Mouse (Mus musculus): Measurements from ENCODE around the gene Olfr944. TPM values are rescaled to one million over a fixed set of nuclear protein-coding genes. Genes with fewer than 3 reads are reported as not detected.

The Olfr944 gene
- total RNA-seq (2021) = not detected
- long read RNA-seq, experiment 1 = 0 reads
- long read RNA-seq, experiment 2 = 0 reads

DNA sequence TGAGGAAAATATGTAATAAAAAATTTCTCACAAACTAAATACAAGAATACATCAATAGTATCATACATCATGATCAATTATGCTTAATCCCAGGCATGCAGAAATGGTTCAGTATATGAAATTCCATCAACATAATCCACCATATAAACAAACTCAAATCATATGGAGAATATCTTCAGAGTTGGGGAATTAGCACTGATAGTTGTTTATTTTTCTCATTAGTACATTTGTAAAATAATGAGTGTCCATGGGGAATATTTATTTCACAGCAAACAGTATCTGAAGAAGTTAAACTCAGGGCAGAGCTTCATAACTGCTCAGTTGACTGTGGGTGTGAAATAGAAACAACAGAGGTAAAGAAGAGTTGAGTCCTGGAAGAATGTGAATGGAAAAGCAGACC, at the start of gene Olfr944:
Olfr944 (plus strand) TSS at position 301 of the 400 bp plus-strand sequence.
- no peak for DNase-seq (ENCODE audit: low spot score in 2 of 2)

DNA sequence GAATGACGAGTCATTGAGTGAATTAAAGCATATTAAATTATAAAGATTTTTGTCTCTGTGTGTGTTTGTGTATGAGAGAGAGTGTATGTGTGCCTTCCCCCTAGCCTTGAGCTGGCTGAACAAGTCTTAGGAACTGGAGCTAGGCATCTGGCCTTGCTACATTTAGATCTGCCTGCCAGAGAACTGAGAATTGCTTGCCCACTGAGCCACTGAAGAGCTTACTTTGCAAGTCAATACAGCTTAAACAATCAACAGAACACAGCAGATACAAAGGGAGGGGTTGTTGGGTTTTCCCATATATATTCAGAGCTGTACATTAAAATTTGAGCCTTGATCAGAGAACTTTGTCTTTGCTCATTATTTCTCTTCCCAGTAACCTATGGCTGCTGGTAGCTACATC, 49.3 kb upstream of the Olfr944 start:
- DNase-seq (ENCODE audit: low spot score in 2 of 2) = no peak

DNA sequence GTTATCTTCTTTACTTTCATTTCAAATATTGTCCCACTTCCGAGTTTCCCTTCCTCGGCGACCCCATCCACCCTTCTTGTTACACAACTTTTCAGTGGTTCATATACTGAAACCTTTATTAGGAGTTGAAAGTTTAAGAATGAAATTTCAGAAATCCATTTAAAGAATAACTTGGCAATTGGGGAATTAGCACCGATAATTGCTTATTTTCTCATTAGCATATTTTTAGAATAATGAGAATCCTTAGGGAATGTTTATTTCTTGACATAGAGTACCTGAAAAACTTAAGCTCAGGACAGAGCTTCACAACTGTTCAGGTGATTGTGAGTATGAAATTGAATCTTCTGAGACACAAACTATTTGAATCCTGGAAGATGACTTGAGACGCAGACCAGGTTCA, 35.7 kb upstream of the Olfr944 start, which contains the start of gene Olfr943:
Olfr943 (plus strand) TSS at position 301 of the 400 bp plus-strand sequence.
- no peak for DNase-seq (ENCODE audit: low spot score in 2 of 2)

DNA sequence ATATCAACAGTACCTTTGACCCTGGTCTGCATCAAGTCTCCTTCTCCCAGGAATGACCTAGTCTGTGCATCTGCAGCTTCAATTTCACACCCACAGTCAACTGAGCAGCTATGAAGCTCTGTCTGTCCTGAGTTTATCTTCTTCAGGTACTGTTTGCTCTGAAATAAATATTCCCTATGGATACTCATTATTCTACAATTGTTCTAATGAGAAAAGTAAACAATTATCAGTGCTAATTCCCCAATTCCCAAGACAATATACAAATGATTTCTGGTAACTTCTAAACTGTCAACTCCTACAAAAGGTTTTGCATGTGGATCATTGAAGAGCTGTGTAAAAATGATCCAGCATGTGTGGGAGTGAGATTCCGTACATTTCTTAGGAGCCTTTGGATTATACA, 48.2 kb downstream of the Olfr944 start, which contains the start of gene Olfr1537:
Olfr1537 (minus strand) TSS at position 101 of the 400 bp plus-strand sequence.
- no peak for DNase-seq (ENCODE audit: low spot score in 2 of 2)

Other genes starting within 250 kb of the Olfr944 start
- not detected for gene Olfr933, start 229.6 kb upstream of the Olfr944 start, total RNA-seq (2021)
- not detected for gene Olfr934, start 213.6 kb upstream of the Olfr944 start, total RNA-seq (2021)
- gene Olfr935, start 202.2 kb upstream of the Olfr944 start, total RNA-seq (2021) = not detected
- gene Olfr146, start 178.5 kb upstream of the Olfr944 start, total RNA-seq (2021) = not detected
- gene Olfr937, start 137.0 kb upstream of the Olfr944 start, total RNA-seq (2021) = not detected
- gene Olfr938, start 123.0 kb upstream of the Olfr944 start, total RNA-seq (2021) = not detected
- gene Olfr27, start 73.8 kb upstream of the Olfr944 start, total RNA-seq (2021) = not detected
- gene Olfr943, start 35.6 kb upstream of the Olfr944 start, total RNA-seq (2021) = not detected
- gene Olfr1537, start 48.1 kb downstream of the Olfr944 start, total RNA-seq (2021) = not detected
- not detected for gene Olfr945, start 74.9 kb downstream of the Olfr944 start, total RNA-seq (2021)
- not detected for gene Olfr948, start 124.1 kb downstream of the Olfr944 start, total RNA-seq (2021)
- not detected for gene Olfr951, start 185.5 kb downstream of the Olfr944 start, total RNA-seq (2021)
- not detected for gene Olfr952, start 225.2 kb downstream of the Olfr944 start, total RNA-seq (2021)

Data from adrenal gland, adult 18-20 months (tissue).